Mouse (Mus musculus): ENCODE measurements around the gene Gm20489. TPM values are rescaled to one million over a fixed set of nuclear protein-coding genes. Genes with fewer than 3 reads are reported as not detected.
A peak's percentile ranks its signal among the peaks of the same experiment; 100 is the strongest.

Gene Gm20489
- total RNA-seq, 2 experiments from 2014 or later = not detected

GRCm38 (mm10) chrX:101260441-101261325, 8.1 kb downstream of the Gm20489 start:
- no peak for DNase-seq

- DNase-seq = no peak
Measured at GRCm38 (mm10) chrX:101256603-101257002, 12.2 kb downstream of the Gm20489 start.

GRCm38 (mm10) chrX:101254740-101255139, 14.1 kb downstream of the Gm20489 start:
- no peak for DNase-seq

GRCm38 (mm10) chrX:101253952-101254729, 14.7 kb downstream of the Gm20489 start, which contains the start of gene Foxo4:
Gene Foxo4, plus strand, starts transcription at chrX:101254528.
- peak; percentile 88 for DNase-seq

- no peak for DNase-seq
Measured at GRCm38 (mm10) chrX:101245011-101245410, 23.8 kb downstream of the Gm20489 start.

- no peak for DNase-seq
Measured at GRCm38 (mm10) chrX:101222796-101223162, 46.0 kb downstream of the Gm20489 start.

- peak; percentile 87 for DNase-seq
Measured at GRCm38 (mm10) chrX:101221834-101222795, 46.7 kb downstream of the Gm20489 start, which contains the start of gene Snx12. Gene Snx12, minus strand, starts transcription at chrX:101222563.

Other genes with a start within 250 kb of the Gm20489 start
- not detected for gene Tex11, start 209.4 kb downstream of the Gm20489 start, total RNA-seq (2021)
- gene Slc7a3, start 183.0 kb downstream of the Gm20489 start, total RNA-seq (2021) = under 1 TPM in 1 of 2 experiments, not detected in 1; 0.16 TPM
- 10 to 100 TPM; 23.4 to 25.5 TPM for gene Snx12, start 46.5 kb downstream of the Gm20489 start, total RNA-seq (2021)
- 10 to 100 TPM; 84.7 to 93.9 TPM for gene Foxo4, start 14.5 kb downstream of the Gm20489 start, total RNA-seq (2021)
- not detected for gene Gm614, start 5.0 kb downstream of the Gm20489 start, total RNA-seq (2021)
- 1 to 10 TPM; 1.3 to 2.6 TPM for gene Il2rg, start 768 bp downstream of the Gm20489 start, total RNA-seq (2021)
- gene Med12, start 5.0 kb upstream of the Gm20489 start, total RNA-seq (2021) = 10 to 100 TPM; 15.4 to 15.6 TPM
- gene Nlgn3, start 30.1 kb upstream of the Gm20489 start, total RNA-seq (2021) = under 1 TPM; 0.08 to 0.20 TPM
- gene Gjb1, start 107.4 kb upstream of the Gm20489 start, total RNA-seq (2021) = under 1 TPM; 0.46 TPM
- 1 to 10 TPM; 7.8 to 9.7 TPM for gene Zmym3, start 151.8 kb upstream of the Gm20489 start, total RNA-seq (2021)
- gene Nono, start 160.3 kb upstream of the Gm20489 start, total RNA-seq (2021) = 10 to 100 TPM; 40.4 to 46.1 TPM
- gene Itgb1bp2, start 180.1 kb upstream of the Gm20489 start, total RNA-seq (2021) = 100 to 1,000 TPM; 228 to 250 TPM

Measured in gastrocnemius, postnatal 25 days (tissue).